15 mouse cellular contexts compared by ENCODE assay signal in genomic region chr16:34267751-34268150, GRCm38 (mm10).
DNase-seq lines count a peak whose midpoint lies in the region; ATAC-seq and TF ChIP-seq lines count a peak whose summit lies in the region.
"Had no signal": no experiment of that assay in that cellular context is flagged by ENCODE, and none has a peak within 500 bp of the region (broad histone marks: within the 10 kb centered on the region; RNA-seq: fewer than 3 reads in every experiment).

No protein-coding gene starts in this region.

- DNase-seq in heart, postnatal 36 days = no peak
- no peak for DNase-seq in liver, postnatal 0 days
- no peak for DNase-seq in liver
- DNase-seq in brain, embryonic 14.5 days (ENCODE audit: low read depth) = no peak
- DNase-seq in cerebellum, adult 2 months = no peak
- DNase-seq in right cerebral cortex, adult 2 months (ENCODE audit: low spot score in 2 of 2) = no peak
- DNase-seq: adrenal gland, adult 2 months; cerebellum, adult 18-20 months; lung, adult 18-20 months had no signal

- no peak for TF ChIP-seq EP300 in liver, postnatal 0 days (IDR thresholded peaks at IDR 0.05; ENCODE audit: low read depth)
- no peak for TF ChIP-seq EP300 in ES-Bruce4 (IDR thresholded peaks at IDR 0.05; ENCODE audit: insufficient read depth, low read depth, low read length)

- peak; percentile 37; the same call in 1 of the 2 replicates for TF ChIP-seq CTCF in liver, postnatal 0 days (IDR thresholded peaks at IDR 0.05; ENCODE audit: low read depth)
- peak; percentile 41 for TF ChIP-seq CTCF in ES-Bruce4 (IDR thresholded peaks at IDR 0.05; ENCODE audit: low read depth, low read length)
- TF ChIP-seq CTCF in brain, embryonic 14.5 days (IDR thresholded peaks at IDR 0.05; ENCODE audit: borderline replicate concordance, extremely low read depth, insufficient read depth, insufficient read length) = peak; percentile 9; the same call in 1 of the 2 replicates
- TF ChIP-seq CTCF in cerebellum, adult 2 months (IDR thresholded peaks at IDR 0.05; ENCODE audit: borderline replicate concordance, insufficient read depth, low read depth, low read length) = no peak

- TF ChIP-seq POLR2A in ES-Bruce4 (IDR thresholded peaks at IDR 0.05; ENCODE audit: insufficient read depth, low read length) = no peak
- no peak for TF ChIP-seq POLR2A in brain, embryonic 14.5 days (IDR thresholded peaks at IDR 0.05; ENCODE audit: borderline replicate concordance, extremely low read depth, insufficient read depth, insufficient read length, poor library complexity, severe bottlenecking)
- no peak for TF ChIP-seq POLR2A in cerebellum, adult 2 months (IDR thresholded peaks at IDR 0.05; ENCODE audit: borderline replicate concordance, insufficient read depth, low read length)

- no peak overlapping the region for H3K9ac ChIP-seq in heart, embryonic 15.5 days
- no peak overlapping the region for H3K9ac ChIP-seq in liver, postnatal 0 days (replicated peaks)
- no peak overlapping the region for H3K9ac ChIP-seq in ES-Bruce4 (ENCODE audit: low read depth, poor library complexity, severe bottlenecking)
- H3K9ac ChIP-seq: embryonic facial prominence, embryonic 15.5 days; forebrain, embryonic 15.5 days; midbrain, embryonic 15.5 days had no signal

- H3K36me3 ChIP-seq in heart, embryonic 15.5 days = no peaks in the 10 kb centered on the region
- no peaks in the 10 kb centered on the region for H3K36me3 ChIP-seq in liver, postnatal 0 days (replicated peaks; ENCODE audit: insufficient read depth, low read length)
- H3K36me3 ChIP-seq in ES-Bruce4 (ENCODE audit: control insufficient read depth, insufficient read depth, low read length, poor library complexity, severe bottlenecking) = no peaks in the 10 kb centered on the region
- H3K36me3 ChIP-seq: embryonic facial prominence, embryonic 15.5 days; forebrain, embryonic 15.5 days; limb, embryonic 10.5 days; midbrain, embryonic 15.5 days had no signal

- peaks cover 39% of the 10 kb centered on the region for H3K4me1 ChIP-seq in heart, embryonic 15.5 days (replicated peaks)
- H3K4me1 ChIP-seq in liver, postnatal 0 days (ENCODE audit: insufficient read depth) = no peaks in the 10 kb centered on the region
- no peaks in the 10 kb centered on the region for H3K4me1 ChIP-seq in ES-Bruce4 (ENCODE audit: control insufficient read depth, insufficient read depth, low read length)
- no peaks in the 10 kb centered on the region for H3K4me1 ChIP-seq in cerebellum, adult 2 months (ENCODE audit: control insufficient read depth, insufficient read depth, low read length)

- peak overlapping the region; percentile 83; the same call in 1 of the 2 replicates for H3K27ac ChIP-seq in heart, embryonic 15.5 days
- H3K27ac ChIP-seq in liver, postnatal 0 days (ENCODE audit: low read depth) = no peak overlapping the region
- H3K27ac ChIP-seq in ES-Bruce4 (ENCODE audit: insufficient read depth, low read length) = no peak overlapping the region
- no peak overlapping the region for H3K27ac ChIP-seq in cerebellum, adult 2 months (ENCODE audit: insufficient read depth, low read length)
- H3K27ac ChIP-seq: embryonic facial prominence, embryonic 15.5 days; forebrain, embryonic 15.5 days; limb, embryonic 10.5 days; midbrain, embryonic 15.5 days had no signal

- no peaks in the 10 kb centered on the region for H3K27me3 ChIP-seq in heart, embryonic 15.5 days
- no peaks in the 10 kb centered on the region for H3K27me3 ChIP-seq in liver, postnatal 0 days (ENCODE audit: insufficient read depth, low read length)
- H3K27me3 ChIP-seq in ES-Bruce4 (ENCODE audit: control insufficient read depth, insufficient read depth, low read length, poor library complexity, severe bottlenecking) = no peaks in the 10 kb centered on the region
- no peaks in the 10 kb centered on the region; the same call in 1 of the 2 replicates for H3K27me3 ChIP-seq in cerebellum, adult 2 months (ENCODE audit: control insufficient read depth, insufficient read depth, low read length)
- H3K27me3 ChIP-seq: embryonic facial prominence, embryonic 15.5 days; forebrain, embryonic 15.5 days; midbrain, embryonic 15.5 days had no signal

- ATAC-seq in heart, embryonic 15.5 days (replicated peaks; ENCODE audit: insufficient number of reproducible peaks, insufficient read depth, low FRiP score, low read depth) = no peak
- no peak for ATAC-seq in liver, postnatal 0 days
- ATAC-seq: forebrain, embryonic 15.5 days; midbrain, embryonic 15.5 days had no signal

- no peaks in the 10 kb centered on the region for H3K9me3 ChIP-seq in heart, embryonic 15.5 days (replicated peaks)
- H3K9me3 ChIP-seq in liver, postnatal 0 days (ENCODE audit: low read length) = no peaks in the 10 kb centered on the region
- H3K9me3 ChIP-seq in ES-Bruce4 (replicated peaks; ENCODE audit: control insufficient read depth, insufficient read depth, low read length, poor library complexity, severe bottlenecking) = no peaks in the 10 kb centered on the region
- H3K9me3 ChIP-seq: embryonic facial prominence, embryonic 15.5 days; forebrain, embryonic 15.5 days; limb, embryonic 10.5 days; midbrain, embryonic 15.5 days had no signal

- H3K4me3 ChIP-seq in heart, embryonic 15.5 days = no peak overlapping the region
- no peak overlapping the region for H3K4me3 ChIP-seq in liver, postnatal 0 days (ENCODE audit: low read depth, low read length)
- no peak overlapping the region for H3K4me3 ChIP-seq in ES-Bruce4 (ENCODE audit: low read depth, low read length)
- H3K4me3 ChIP-seq in cerebellum, adult 2 months (replicated peaks; ENCODE audit: insufficient read depth, low read depth, low read length) = no peak overlapping the region
- H3K4me3 ChIP-seq: embryonic facial prominence, embryonic 15.5 days; forebrain, embryonic 15.5 days; limb, embryonic 10.5 days; midbrain, embryonic 15.5 days had no signal

- 100% methylated on average over 1 of the region's 1 CpGs for WGBS in heart, embryonic 15.5 days
- 83% methylated on average over 1 of the region's 1 CpGs for WGBS in liver, postnatal 0 days (ENCODE audit: insufficient replicate concordance)
- WGBS in cerebellum, adult 2 months = 100% methylated on average over 1 of the region's 1 CpGs

- intact Hi-C loops in heart, postnatal 36 days (cut with DNase I) = no loop called here

- H3K4me2 ChIP-seq in heart, embryonic 15.5 days = no peak overlapping the region
- no peak overlapping the region for H3K4me2 ChIP-seq in liver, postnatal 0 days (ENCODE audit: low read depth, low read length)
- H3K4me2 ChIP-seq: embryonic facial prominence, embryonic 15.5 days; forebrain, embryonic 15.5 days; midbrain, embryonic 15.5 days had no signal
